Mouse (Mus musculus) hindbrain, embryonic 13.5 days (tissue): ENCODE data around the gene Nsa2. TPM values are rescaled to one million over a fixed set of nuclear protein-coding genes. Genes with fewer than 3 reads are reported as not detected.
"Not testable (repeated sequence)": the region's sequence is repeated elsewhere in the genome, so short reads cannot be mapped to it uniquely, and the experiment has no call there.

Experiments
- ATAC-seq: fragments of 200-750 bp; cut with Nextera tagmentation; 2 replicates; pipeline ENCODE4 v1.8.0; 2017; ENCODE audit warnings: moderate TSS enrichment; ENCODE audit not compliant: low FRiP score
- H3K27ac ChIP-seq: fragments of 300-500 bp; sonication (generic); 2 replicates; pipeline ENCODE4 v1.5.1; 2015; ENCODE audit warnings: inconsistent platforms, mild to moderate bottlenecking, moderate library complexity
- H3K27me3 ChIP-seq: fragments of 300-500 bp; sonication (generic); 2 replicates; pipeline ENCODE4 v1.6.1; 2015; ENCODE audit warnings: mild to moderate bottlenecking, inconsistent platforms
- H3K36me3 ChIP-seq: fragments of 300-500 bp; sonication (generic); 2 replicates; pipeline ENCODE4 v1.6.1; 2015; ENCODE audit warnings: mild to moderate bottlenecking, inconsistent platforms
- H3K4me1 ChIP-seq: fragments of 300-500 bp; sonication (generic); replicated peaks from 2 replicates; pipeline ENCODE4 v1.6.1; 2015; ENCODE audit warnings: inconsistent platforms
- H3K4me2 ChIP-seq: fragments of 300-500 bp; sonication (generic); 2 replicates; pipeline ENCODE4 v1.6.1; 2015; ENCODE audit warnings: inconsistent platforms, mild to moderate bottlenecking, moderate library complexity
- H3K4me3 ChIP-seq: fragments of 300-500 bp; sonication (generic); 2 replicates; pipeline ENCODE4 v1.5.1; 2015; ENCODE audit warnings: mild to moderate bottlenecking, inconsistent platforms
- H3K9ac ChIP-seq: fragments of 300-500 bp; sonication (generic); 2 replicates; pipeline ENCODE4 v1.6.1; 2015; ENCODE audit warnings: mild to moderate bottlenecking, inconsistent platforms
- H3K9me3 ChIP-seq: fragments of 300-500 bp; sonication (generic); 2 replicates; pipeline ENCODE4 v1.6.1; 2016; ENCODE audit warnings: inconsistent platforms
- WGBS: fragments of 180-500 bp; shearing (Covaris S2); methylation state at CpG from one replicate; pipeline ENCODE4 v1.1.7; 2015; 5-methylcytosine and 5-hydroxymethylcytosine counted together
- polyA plus RNA-seq: library from polyadenylated mRNA; unstranded; fragments of >200 nt; fragmentation: Nextera tagmentation; extraction: Ambion mirVana; gene quantifications from 2 replicates; pipeline ENCODE4 v1.2.1, GENCODE M21; 2015

Nsa2 gene
- polyA plus RNA-seq, 1 experiment from 2014 or later: 49.2 TPM

GRCm38 (mm10) chr13:97130413-97130812 is 7.3 kb downstream of the Nsa2 start:
- not testable (repeated sequence) for H3K9me3 ChIP-seq, H3K4me1 ChIP-seq, H3K27ac ChIP-seq, ATAC-seq, H3K9ac ChIP-seq, H3K27me3 ChIP-seq, H3K4me2 ChIP-seq, H3K4me3 ChIP-seq
- WGBS: no CpG with 5 or more reads among the region's 2 CpGs
- H3K36me3 ChIP-seq: peaks cover 35% of the 10 kb centered on the region

- not testable (repeated sequence) for ATAC-seq, H3K27ac ChIP-seq, H3K27me3 ChIP-seq, H3K9ac ChIP-seq, H3K4me3 ChIP-seq, H3K4me1 ChIP-seq, H3K4me2 ChIP-seq, H3K9me3 ChIP-seq
- WGBS: 88% methylated on average over 4 of the region's 4 CpGs
- peaks cover 38% of the 10 kb centered on the region for H3K36me3 ChIP-seq
Observed at GRCm38 (mm10) chr13:97129654-97130053, 8.1 kb downstream of the Nsa2 start.

- no peaks in the 10 kb centered on the region for H3K4me1 ChIP-seq
- H3K27ac ChIP-seq: no peak overlapping the region
- H3K36me3 ChIP-seq: peaks cover 67% of the 10 kb centered on the region
- H3K9me3 ChIP-seq: no peaks in the 10 kb centered on the region
- no peaks in the 10 kb centered on the region for H3K27me3 ChIP-seq
- no peak overlapping the region for H3K4me3 ChIP-seq
- H3K9ac ChIP-seq: no peak overlapping the region
- no peak overlapping the region for H3K4me2 ChIP-seq
- ATAC-seq: no peak
- WGBS: 87% methylated on average over 3 of the region's 3 CpGs
Observed at GRCm38 (mm10) chr13:97121341-97121740, 16.4 kb downstream of the Nsa2 start.

- Histone ChIP-seq H3K27me3 (no peaks in the 10 kb centered on the region), H3K27ac (no peak overlapping the region), H3K4me1 (no peaks in the 10 kb centered on the region), H3K9ac (no peak overlapping the region), H3K4me2 (no peak overlapping the region), H3K9me3 (no peaks in the 10 kb centered on the region), H3K4me3 (no peak overlapping the region), H3K36me3 (peaks cover 28% of the 10 kb centered on the region)
- 84% methylated on average over 4 of the region's 4 CpGs for WGBS
- ATAC-seq: no peak
Observed at GRCm38 (mm10) chr13:97109046-97109445, 28.7 kb downstream of the Nsa2 start.

- not testable (repeated sequence) for H3K4me2 ChIP-seq, H3K4me3 ChIP-seq, ATAC-seq, H3K9me3 ChIP-seq, H3K27ac ChIP-seq, H3K27me3 ChIP-seq, H3K9ac ChIP-seq, H3K4me1 ChIP-seq
- H3K36me3 ChIP-seq: peaks cover 20% of the 10 kb centered on the region
- WGBS: 89% methylated on average over 4 of the region's 4 CpGs
Observed at GRCm38 (mm10) chr13:97107721-97108120, 30.0 kb downstream of the Nsa2 start.

GRCm38 (mm10) chr13:97104996-97105395 is 32.7 kb downstream of the Nsa2 start:
- no peak for ATAC-seq
- no peaks in the 10 kb centered on the region for H3K9me3 ChIP-seq
- H3K36me3 ChIP-seq: peaks cover 11% of the 10 kb centered on the region
- no peaks in the 10 kb centered on the region for H3K27me3 ChIP-seq
- no peak overlapping the region for H3K4me2 ChIP-seq
- WGBS: 65% methylated on average over 7 of the region's 7 CpGs
- H3K4me1 ChIP-seq: no peaks in the 10 kb centered on the region
- H3K9ac ChIP-seq: no peak overlapping the region
- H3K4me3 ChIP-seq: no peak overlapping the region
- H3K27ac ChIP-seq: no peak overlapping the region

GRCm38 (mm10) chr13:97099187-97099852 is 38.4 kb downstream of the Nsa2 start, which contains the start of gene Gm6169:
Gm6169 (minus strand) TSS chr13:97099237.
- Histone ChIP-seq H3K4me3 (no peak within 1 kb of the TSS), H3K9me3 (no peaks in the 10 kb centered on the region), H3K4me1 (no peaks in the 10 kb centered on the region), H3K27me3 (no peaks in the 10 kb centered on the region), H3K27ac (no peak within 1 kb of the TSS), H3K9ac (no peak within 1 kb of the TSS), H3K36me3 (peaks cover 13% of the 10 kb centered on the region; the same call in 1 of the 2 replicates), H3K4me2 (no peak within 1 kb of the TSS)
- 0 out of 2 replicates have a peak, but pooled peaks have one; percentile 52 for ATAC-seq
- WGBS: 79% methylated on average over 22 of the region's 22 CpGs

- no peak for ATAC-seq
- Histone ChIP-seq H3K27me3 (no peaks in the 10 kb centered on the region), H3K4me3 (no peak overlapping the region), H3K9ac (no peak overlapping the region), H3K4me1 (no peaks in the 10 kb centered on the region), H3K9me3 (no peaks in the 10 kb centered on the region), H3K27ac (no peak overlapping the region), H3K4me2 (no peak overlapping the region), H3K36me3 (peaks cover 28% of the 10 kb centered on the region; the same call in 1 of the 2 replicates)
- WGBS: 84% methylated on average over 4 of the region's 4 CpGs
Observed at GRCm38 (mm10) chr13:97095726-97096125, 42.0 kb downstream of the Nsa2 start.

- H3K4me3 ChIP-seq: no peak overlapping the region
- H3K4me1 ChIP-seq: peaks cover 7% of the 10 kb centered on the region; the same call in 1 of the 2 replicates
- H3K27me3 ChIP-seq: no peaks in the 10 kb centered on the region
- no peak overlapping the region for H3K9ac ChIP-seq
- 0 out of 2 replicates have a peak, but pooled peaks cover 7% of the 10 kb centered on the region for H3K36me3 ChIP-seq
- 84% methylated on average over 3 of the region's 3 CpGs for WGBS
- H3K9me3 ChIP-seq: no peaks in the 10 kb centered on the region
- no peak for ATAC-seq
- H3K4me2 ChIP-seq: no peak overlapping the region
- no peak overlapping the region for H3K27ac ChIP-seq
Observed at GRCm38 (mm10) chr13:97088183-97088582, 49.6 kb downstream of the Nsa2 start.

GRCm38 (mm10) chr13:97087421-97087820 is 50.3 kb downstream of the Nsa2 start:
- H3K27ac ChIP-seq: no peak overlapping the region
- H3K9ac ChIP-seq: no peak overlapping the region
- no peak overlapping the region for H3K4me3 ChIP-seq
- 0 out of 2 replicates have a peak, but pooled peaks cover 3% of the 10 kb centered on the region for H3K36me3 ChIP-seq
- no peaks in the 10 kb centered on the region for H3K27me3 ChIP-seq
- ATAC-seq: no peak
- H3K9me3 ChIP-seq: no peaks in the 10 kb centered on the region
- H3K4me2 ChIP-seq: no peak overlapping the region
- H3K4me1 ChIP-seq: peaks cover 7% of the 10 kb centered on the region; the same call in 1 of the 2 replicates
- 93% methylated on average over 6 of the region's 6 CpGs for WGBS

GRCm38 (mm10) chr13:97086316-97086715 is 51.4 kb downstream of the Nsa2 start:
- Histone ChIP-seq H3K36me3 (no peaks in the 10 kb centered on the region), H3K27ac (no peak overlapping the region), H3K9ac (no peak overlapping the region), H3K9me3 (no peaks in the 10 kb centered on the region), H3K4me3 (no peak overlapping the region), H3K27me3 (no peaks in the 10 kb centered on the region), H3K4me2 (no peak overlapping the region), H3K4me1 (peaks cover 7% of the 10 kb centered on the region; the same call in 1 of the 2 replicates)
- ATAC-seq: no peak
- 69% methylated on average over 8 of the region's 9 CpGs for WGBS

GRCm38 (mm10) chr13:97082432-97082831 is 55.3 kb downstream of the Nsa2 start:
- Histone ChIP-seq H3K4me2 (no peak overlapping the region), H3K9ac (no peak overlapping the region), H3K27me3 (no peaks in the 10 kb centered on the region), H3K9me3 (no peaks in the 10 kb centered on the region), H3K4me1 (peaks cover 7% of the 10 kb centered on the region; the same call in 1 of the 2 replicates), H3K4me3 (no peak overlapping the region), H3K36me3 (no peaks in the 10 kb centered on the region), H3K27ac (no peak overlapping the region)
- no peak for ATAC-seq
- WGBS: 93% methylated on average over 7 of the region's 7 CpGs

- WGBS: 92% methylated on average over 3 of the region's 3 CpGs
- no peaks in the 10 kb centered on the region for H3K9me3 ChIP-seq
- H3K36me3 ChIP-seq: no peaks in the 10 kb centered on the region
- no peaks in the 10 kb centered on the region for H3K27me3 ChIP-seq
- H3K27ac ChIP-seq: no peak overlapping the region
- H3K4me2 ChIP-seq: no peak overlapping the region
- no peak overlapping the region for H3K9ac ChIP-seq
- H3K4me1 ChIP-seq: peaks cover 7% of the 10 kb centered on the region; the same call in 1 of the 2 replicates
- no peak overlapping the region for H3K4me3 ChIP-seq
- ATAC-seq: no peak
Observed at GRCm38 (mm10) chr13:97080615-97081014, 57.1 kb downstream of the Nsa2 start.
